Mouse (Mus musculus) liver, embryonic 14.5 days (tissue): ENCODE results near the gene Kctd4.

Experiments
- CTCF ChIP-seq: IDR thresholded peaks from 2 replicates; pipeline ENCODE4 v1.5.1; 2016; ENCODE audit warnings: antibody characterized with exemption, low read depth, control low read depth
- EP300 ChIP-seq: IDR thresholded peaks from 2 replicates; pipeline ENCODE4 v1.6.1; 2016; ENCODE audit warnings: antibody characterized with exemption, low read depth

GRCm38 (mm10) chr14:76011062-76011457 is 56.3 kb downstream of the Kctd4 start:
- no peak for TF ChIP-seq CTCF
- no peak for TF ChIP-seq EP300
